Mouse (Mus musculus) limb, embryonic 14.5 days (tissue): ENCODE measurements around the gene Rflna. TPM values are rescaled to one million over a fixed set of nuclear protein-coding genes. Genes with fewer than 3 reads are reported as not detected.
A peak's percentile ranks its signal among the peaks of the same experiment; 100 is the strongest.

ENCODE experiments used
- ATAC-seq: fragments of 200-750 bp; cut with Nextera tagmentation; 2 replicates; pipeline ENCODE4 v1.8.0; 2017; ENCODE audit warnings: low read depth, moderate number of reproducible peaks, moderate TSS enrichment; ENCODE audit not compliant: low FRiP score
- DNase-seq: peaks from one replicate; pipeline ENCODE4 v3.0.0-alpha.2; 2015; ENCODE audit warnings: low spot score
- H3K27ac ChIP-seq: fragments of 300-500 bp; sonication (generic); replicated peaks from 2 replicates; pipeline ENCODE4 v1.5.1; 2014; ENCODE audit warnings: low read depth, mild to moderate bottlenecking, low read length, moderate library complexity, mixed read lengths
- H3K27me3 ChIP-seq: fragments of 300-500 bp; sonication (generic); 2 replicates; pipeline ENCODE4 v1.6.1; 2014; ENCODE audit warnings: low read length, mixed read lengths; ENCODE audit not compliant: control insufficient read depth, insufficient read depth
- H3K36me3 ChIP-seq: fragments of 300-500 bp; sonication (generic); 2 replicates; pipeline ENCODE4 v1.6.1; 2014; ENCODE audit warnings: mild to moderate bottlenecking, low read length, moderate library complexity, mixed read lengths; ENCODE audit not compliant: control insufficient read depth, insufficient read depth
- H3K4me1 ChIP-seq: fragments of 300-500 bp; sonication (generic); 2 replicates; pipeline ENCODE4 v1.6.1; 2014; ENCODE audit warnings: antibody characterized with exemption, low read length, mixed read lengths; ENCODE audit not compliant: control insufficient read depth, insufficient read depth
- H3K4me2 ChIP-seq: fragments of 300-500 bp; sonication (generic); replicated peaks from 2 replicates; pipeline ENCODE4 v1.6.1; 2014; ENCODE audit warnings: low read depth, mild to moderate bottlenecking, low read length, moderate library complexity; ENCODE audit not compliant: severe bottlenecking
- H3K4me3 ChIP-seq: fragments of 300-500 bp; sonication (generic); replicated peaks from 2 replicates; pipeline ENCODE4 v1.5.1; 2014; ENCODE audit warnings: low read length
- H3K9ac ChIP-seq: fragments of 300-500 bp; sonication (generic); 2 replicates; pipeline ENCODE4 v1.6.1; 2014; ENCODE audit warnings: mild to moderate bottlenecking, low read depth, low read length, moderate library complexity; ENCODE audit not compliant: severe bottlenecking
- H3K9me3 ChIP-seq: fragments of 300-500 bp; sonication (generic); 2 replicates; pipeline ENCODE4 v1.6.1; 2016; ENCODE audit warnings: low read length; ENCODE audit not compliant: control insufficient read depth
- POLR2A ChIP-seq: fragments of 200-500 bp; IDR thresholded peaks from 2 replicates; pipeline ENCODE4 v1.8.0; 2012; ENCODE audit warnings: inconsistent platforms, mild to moderate bottlenecking, moderate library complexity, borderline replicate concordance; ENCODE audit not compliant: insufficient read depth, insufficient read length; ENCODE audit errors: extremely low read depth
- WGBS: fragments of 180-500 bp; shearing (Covaris S2); extraction: QIAGEN DNeasy Blood & Tissue Kit; methylation state at CpG from one replicate; pipeline ENCODE4 v1.1.7; 2014; 5-methylcytosine and 5-hydroxymethylcytosine counted together
- polyA plus RNA-seq, 2 experiments: library from polyadenylated mRNA; depleted of rRNA in 1 of 2; stranded (reverse) in 1 of 2; unstranded in 1 of 2; fragments of >200 nt; fragmentation: Nextera tagmentation in 1 of 2; extraction: Ambion mirVana in 1 of 2; gene quantifications; 2 replicates each; pipeline versions ENCODE4 v1.2.1 to v1.2.3; 2012 to 2014

The Rflna gene
- polyA plus RNA-seq, 2 experiments: 47.4 to 107 TPM

- Histone ChIP-seq H3K27ac (peak overlapping the region; percentile 68), H3K36me3 (no peaks in the 10 kb centered on the region), H3K27me3 (no peaks in the 10 kb centered on the region), H3K4me2 (no peak overlapping the region), H3K9me3 (no peaks in the 10 kb centered on the region), H3K4me3 (no peak overlapping the region), H3K9ac (no peak overlapping the region), H3K4me1 (peaks cover 23% of the 10 kb centered on the region)
- ATAC-seq (0 out of 2 replicates have a peak, but pooled peaks have one; percentile 35), DNase-seq (no peak)
- TF ChIP-seq POLR2A: no peak
- 34% methylated on average over 4 of the region's 4 CpGs for WGBS
Observed at GRCm38 (mm10) chr5:124997913-124998312, 5.1 kb upstream of the Rflna start.

- peaks cover 30% of the 10 kb centered on the region for H3K4me1 ChIP-seq
- H3K4me3 ChIP-seq: no peak overlapping the region
- TF ChIP-seq POLR2A: no peak
- H3K9ac ChIP-seq: no peak overlapping the region
- H3K4me2 ChIP-seq: no peak overlapping the region
- no peaks in the 10 kb centered on the region for H3K9me3 ChIP-seq
- 71% methylated on average over 10 of the region's 10 CpGs for WGBS
- DNase-seq (no peak), ATAC-seq (no peak)
- H3K27ac ChIP-seq: no peak overlapping the region
- no peaks in the 10 kb centered on the region for H3K27me3 ChIP-seq
- no peaks in the 10 kb centered on the region for H3K36me3 ChIP-seq
Observed at GRCm38 (mm10) chr5:125000756-125001250, 2.2 kb upstream of the Rflna start.

DNA sequence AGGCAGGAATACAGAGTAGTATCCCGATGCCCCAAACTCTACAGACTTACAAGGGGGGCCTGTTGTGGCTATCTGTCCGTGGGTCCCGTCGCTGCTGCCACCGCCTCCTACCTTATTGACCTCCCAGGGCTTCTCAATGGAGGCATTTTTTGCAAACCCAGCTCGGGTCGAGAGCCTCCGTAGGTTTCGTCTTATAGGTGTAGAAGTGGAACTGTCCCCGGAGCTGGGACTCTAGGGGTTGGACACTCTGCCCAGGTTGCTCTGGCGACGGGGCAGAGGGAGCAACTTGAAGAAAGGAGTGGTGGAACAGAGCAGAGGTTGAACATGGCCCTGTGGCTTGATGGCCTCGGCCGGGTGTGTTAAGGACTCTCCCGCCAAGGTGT lies 843 bp downstream of the Rflna start:
- Histone ChIP-seq H3K27me3 (no peaks in the 10 kb centered on the region), H3K4me3 (peak overlapping the region; percentile 59), H3K9me3 (no peaks in the 10 kb centered on the region), H3K4me2 (peak overlapping the region; percentile 73), H3K27ac (peak overlapping the region; percentile 61), H3K36me3 (peaks cover 3% of the 10 kb centered on the region; the same call in 1 of the 2 replicates), H3K9ac (peak overlapping the region; percentile 67), H3K4me1 (peaks cover 33% of the 10 kb centered on the region)
- DNase-seq: no peak
- TF ChIP-seq POLR2A: no peak
- no peak for ATAC-seq
- WGBS: 8% methylated on average over 15 of the region's 15 CpGs

GRCm38 (mm10) chr5:125005871-125006652 lies 3.0 kb downstream of the Rflna start:
- TF ChIP-seq POLR2A: no peak
- DNase-seq (peak; percentile 32), ATAC-seq (peak; percentile 10; the same call in 1 of the 2 replicates)
- WGBS: 51% methylated on average over 9 of the region's 9 CpGs
- Histone ChIP-seq H3K27me3 (no peaks in the 10 kb centered on the region), H3K9me3 (no peaks in the 10 kb centered on the region), H3K36me3 (peaks cover 22% of the 10 kb centered on the region), H3K4me3 (peak overlapping the region; percentile 59), H3K4me1 (peaks cover 23% of the 10 kb centered on the region), H3K27ac (peak overlapping the region; percentile 43; the same call in 1 of the 2 replicates), H3K4me2 (peak overlapping the region; percentile 73), H3K9ac (no peak overlapping the region)

DNA sequence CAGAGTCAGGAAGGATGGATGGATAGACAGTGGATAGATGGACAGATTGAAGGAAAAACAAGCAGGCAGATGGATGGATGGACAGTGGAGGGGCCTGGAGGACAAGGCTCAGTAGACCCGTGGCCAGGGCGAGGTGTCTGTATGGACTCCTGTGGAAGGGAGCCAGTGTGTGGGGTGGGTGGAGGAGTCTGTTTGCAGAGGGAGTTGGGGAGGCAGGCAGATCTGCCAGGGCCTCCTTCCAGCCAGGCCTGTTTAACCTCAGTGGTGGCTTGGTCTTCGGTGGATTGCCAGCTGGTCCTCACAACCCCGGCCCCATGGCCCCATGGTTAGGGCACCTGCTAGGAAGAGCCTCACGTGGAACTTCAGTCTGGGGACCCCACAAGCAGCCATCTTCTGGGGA lies 3.9 kb downstream of the Rflna start:
- Histone ChIP-seq H3K4me2 (peak overlapping the region; percentile 73), H3K27ac (no peak overlapping the region), H3K9me3 (no peaks in the 10 kb centered on the region), H3K27me3 (no peaks in the 10 kb centered on the region), H3K36me3 (peaks cover 30% of the 10 kb centered on the region), H3K4me1 (peaks cover 23% of the 10 kb centered on the region), H3K9ac (0 out of 2 replicates have a peak overlapping the region, but pooled peaks have one; percentile 9), H3K4me3 (no peak overlapping the region)
- TF ChIP-seq POLR2A: no peak
- 74% methylated on average over 5 of the region's 5 CpGs for WGBS
- DNase-seq (no peak), ATAC-seq (no peak)
